Mouse (Mus musculus): ENCODE data around the gene Mfap1b. TPM values are rescaled to one million over a fixed set of nuclear protein-coding genes. Genes with fewer than 3 reads are reported as not detected.

Mfap1b gene
- polyA plus RNA-seq, 1 experiment from 2014 or later, result 53.7 TPM

DNA sequence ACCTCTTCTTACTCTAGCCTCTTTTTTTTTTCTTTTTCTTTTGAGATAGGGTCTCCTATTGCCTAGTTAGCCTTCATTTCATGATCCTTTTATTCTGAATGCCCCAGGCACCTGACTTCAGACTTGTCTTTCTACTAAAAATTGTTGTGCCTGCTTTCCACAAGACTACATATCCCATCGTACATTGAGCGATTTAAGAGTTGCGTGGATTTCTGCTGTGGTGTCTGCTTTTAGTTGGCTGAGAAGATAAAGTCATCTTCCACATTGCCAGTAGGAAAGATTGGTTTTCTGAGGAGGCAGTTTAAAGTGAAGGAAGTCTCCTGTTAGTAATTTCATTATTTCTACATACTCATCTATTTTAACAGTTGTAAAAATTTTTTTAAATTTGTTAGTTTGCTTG, 58.3 kb downstream of the Mfap1b start:
- no peak for ATAC-seq (replicated peaks; ENCODE audit: low FRiP score)
- no peaks in the 10 kb centered on the region for H3K9me3 ChIP-seq (replicated peaks)
- WGBS, result 81% methylated on average over 3 of the region's 3 CpGs
- H3K27ac ChIP-seq, result no peak overlapping the region
- peak overlapping the region; percentile 64 for H3K4me2 ChIP-seq
- no peaks in the 10 kb centered on the region for H3K27me3 ChIP-seq
- peak overlapping the region; percentile 98 for H3K9ac ChIP-seq
- peak overlapping the region; percentile 96 for H3K4me3 ChIP-seq (replicated peaks)
- peaks cover 37% of the 10 kb centered on the region for H3K36me3 ChIP-seq
- H3K4me1 ChIP-seq, result peaks cover 30% of the 10 kb centered on the region

DNA sequence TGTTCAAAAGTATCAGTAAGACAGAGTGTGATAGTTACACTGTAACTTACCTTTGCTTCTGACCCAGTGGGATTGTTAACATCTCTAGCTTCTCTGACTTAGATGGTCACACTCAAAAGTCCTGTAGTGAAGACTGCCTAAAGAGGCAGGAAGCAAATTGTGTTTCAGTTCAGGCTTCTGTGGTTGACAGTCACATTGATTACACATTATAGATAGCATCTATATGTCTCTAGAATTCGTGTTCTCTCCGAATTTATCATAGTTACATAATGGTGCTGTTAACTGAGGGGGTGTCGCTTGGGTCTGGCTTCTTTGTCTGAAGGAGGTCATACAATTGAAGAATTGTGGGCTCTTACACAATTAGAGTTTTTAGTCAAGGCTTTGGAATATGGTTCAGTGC, 58.8 kb downstream of the Mfap1b start:
- no peaks in the 10 kb centered on the region for H3K9me3 ChIP-seq (replicated peaks)
- H3K4me1 ChIP-seq, result peaks cover 30% of the 10 kb centered on the region
- ATAC-seq (replicated peaks; ENCODE audit: low FRiP score), result no peak
- peak overlapping the region; percentile 96 for H3K4me3 ChIP-seq (replicated peaks)
- H3K4me2 ChIP-seq, result peak overlapping the region; percentile 64
- peak overlapping the region; percentile 98 for H3K9ac ChIP-seq
- H3K36me3 ChIP-seq, result peaks cover 34% of the 10 kb centered on the region
- 49% methylated on average over 3 of the region's 3 CpGs for WGBS
- no peak overlapping the region for H3K27ac ChIP-seq
- H3K27me3 ChIP-seq, result no peaks in the 10 kb centered on the region

DNA sequence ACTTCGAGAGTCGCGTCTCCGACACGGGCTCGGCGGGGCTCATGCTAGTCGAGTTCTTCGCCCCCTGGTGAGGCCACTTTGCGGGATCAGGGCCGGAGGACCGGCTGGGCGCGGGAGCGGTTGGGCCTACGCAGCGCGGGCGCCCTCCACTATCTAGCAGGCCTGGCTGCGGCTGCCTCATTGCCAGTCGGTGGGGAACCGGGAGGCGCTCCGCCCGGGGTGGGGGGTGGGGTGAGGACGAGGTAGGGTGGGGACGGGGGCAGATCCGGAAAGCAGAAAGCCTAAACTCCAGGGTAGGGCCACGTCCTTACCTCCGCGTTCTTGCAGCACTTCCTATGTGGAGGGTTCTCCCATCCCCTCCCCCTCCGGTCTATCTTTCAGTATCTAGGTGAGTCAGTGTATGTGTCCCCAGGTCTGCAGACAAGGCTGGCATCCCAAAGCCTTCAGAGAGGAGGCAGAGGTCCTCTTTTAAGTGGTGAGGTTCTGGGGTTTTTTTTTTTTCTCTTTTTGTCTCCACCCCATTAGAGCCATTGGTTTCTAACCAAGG, 59.7 kb downstream of the Mfap1b start:
- Histone ChIP-seq H3K9ac (peak overlapping the region; percentile 98), H3K9me3 (replicated peaks) (no peaks in the 10 kb centered on the region), H3K4me3 (replicated peaks) (peak overlapping the region; percentile 96), H3K27me3 (no peaks in the 10 kb centered on the region), H3K4me1 (peaks cover 30% of the 10 kb centered on the region), H3K4me2 (peak overlapping the region; percentile 64), H3K27ac (peak overlapping the region; percentile 98), H3K36me3 (peaks cover 28% of the 10 kb centered on the region)
- peak; percentile 67 for ATAC-seq (replicated peaks; ENCODE audit: low FRiP score)
- WGBS, result under 1% methylated on average over 32 of the region's 32 CpGs

DNA sequence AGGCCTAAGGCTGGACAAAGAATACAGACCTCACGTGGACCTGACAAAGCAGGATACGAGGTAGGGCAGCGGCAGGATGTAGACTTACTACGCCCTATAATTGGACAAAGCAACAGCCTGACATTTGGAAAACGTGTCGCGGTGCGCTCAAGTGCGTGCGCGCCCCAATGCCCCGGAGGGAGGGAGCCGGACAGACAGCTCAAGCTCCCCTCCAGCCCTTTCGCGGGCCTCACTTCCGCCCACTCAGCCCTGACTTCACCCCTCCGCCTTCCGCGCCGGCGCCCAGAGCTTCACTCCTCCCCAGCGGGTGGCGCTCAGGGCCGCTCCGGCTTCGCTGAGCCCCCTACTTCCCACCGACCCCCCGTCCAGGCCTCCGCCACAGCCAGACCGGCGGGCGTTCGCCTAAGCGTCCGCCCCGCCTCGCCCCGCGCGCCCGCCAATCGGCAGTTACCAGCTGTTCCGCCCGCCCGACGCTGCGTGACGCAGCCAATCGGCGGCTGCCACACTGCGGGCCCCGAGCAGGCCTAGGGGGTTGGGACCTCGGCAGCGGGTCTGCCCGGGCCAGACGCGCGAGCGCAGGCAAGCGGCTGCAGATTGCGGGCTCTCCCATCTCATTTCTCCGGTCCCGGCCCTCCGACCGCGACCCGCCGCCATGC, 60.4 kb downstream of the Mfap1b start, which contains the start of the genes Pdia3 and Catsper2:
TSS of gene Pdia3 (plus strand) at position 389 of the 656 bp plus-strand sequence.
TSS of gene Catsper2 (minus strand) at position 406 of the 656 bp plus-strand sequence.
- ATAC-seq (replicated peaks; ENCODE audit: low FRiP score), result peak; percentile 99
- peak within 1 kb of the TSS; percentile 68 for H3K4me2 ChIP-seq
- peak within 1 kb of the TSS; percentile 98 for H3K27ac ChIP-seq

DNA sequence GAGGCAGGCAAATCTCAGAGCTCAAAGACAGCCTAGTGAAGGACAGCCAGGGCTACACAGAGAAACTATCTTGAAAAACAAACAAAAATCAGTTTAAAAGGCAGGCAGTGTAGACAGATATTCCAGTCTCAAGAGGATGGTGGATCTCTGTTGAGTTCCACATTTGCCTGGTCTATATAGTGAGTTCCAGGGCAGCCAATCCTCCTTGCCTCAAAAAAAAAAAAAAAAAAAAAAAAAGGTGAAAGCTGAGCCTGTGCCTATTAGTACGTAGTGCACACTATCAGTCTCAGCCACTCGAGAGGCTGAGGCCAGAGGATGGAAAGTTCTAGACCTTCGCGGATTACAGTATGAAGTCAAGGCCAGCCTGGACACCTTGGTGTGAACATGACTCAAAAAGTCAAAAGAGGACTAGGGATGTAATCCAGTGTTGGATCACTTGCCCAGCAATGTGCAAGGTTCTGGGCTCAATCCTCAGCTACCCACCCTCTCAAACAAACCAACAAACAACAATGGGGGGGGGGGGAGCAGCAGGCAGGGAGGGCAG, 61.0 kb downstream of the Mfap1b start:
- WGBS, result 10% methylated on average over 4 of the region's 4 CpGs
- peak overlapping the region; percentile 63 for H3K9ac ChIP-seq
- peak overlapping the region; percentile 98 for H3K27ac ChIP-seq
- peak overlapping the region; percentile 68 for H3K4me2 ChIP-seq
- H3K4me3 ChIP-seq (replicated peaks), result peak overlapping the region; percentile 96
- no peaks in the 10 kb centered on the region for H3K9me3 ChIP-seq (replicated peaks)
- 0 out of 2 replicates have a peak, but pooled peaks have one; percentile 0 for ATAC-seq (replicated peaks; ENCODE audit: low FRiP score)
- H3K27me3 ChIP-seq, result no peaks in the 10 kb centered on the region
- H3K4me1 ChIP-seq, result peaks cover 30% of the 10 kb centered on the region
- H3K36me3 ChIP-seq, result peaks cover 15% of the 10 kb centered on the region

More for the DNA sequence above, 60.4 kb downstream of the Mfap1b start, which contains the start of the genes Pdia3 and Catsper2:
- H3K9ac ChIP-seq, result peak within 1 kb of the TSS; percentile 98
- peaks cover 21% of the 10 kb centered on the region for H3K36me3 ChIP-seq
- peaks cover 30% of the 10 kb centered on the region for H3K4me1 ChIP-seq
- H3K27me3 ChIP-seq, result no peaks in the 10 kb centered on the region
- peak within 1 kb of the TSS; percentile 96 for H3K4me3 ChIP-seq (replicated peaks)
- WGBS, result under 1% methylated on average over 67 of the region's 68 CpGs
- no peaks in the 10 kb centered on the region for H3K9me3 ChIP-seq (replicated peaks)

Small RNAs within 50 kb of the gene (microRNA-seq; reads per million reads assigned to microRNA genes)
- gene Gm22953, result not detected

Other genes with a start within 250 kb of the Mfap1b start
- gene Trp53bp1, start 202.7 kb downstream of the Mfap1b start, polyA plus RNA-seq (2015; fragmentation: Nextera tagmentation; extraction: Ambion mirVana), result 72.9 and 73.7 TPM in 2 replicates
- 3.1 and 3.2 TPM in 2 replicates for gene Map1a, start 184.5 kb downstream of the Mfap1b start, polyA plus RNA-seq (2015; fragmentation: Nextera tagmentation; extraction: Ambion mirVana)
- 12.6 and 14.5 TPM in 2 replicates for gene Ppip5k1, start 118.7 kb downstream of the Mfap1b start, polyA plus RNA-seq (2015; fragmentation: Nextera tagmentation; extraction: Ambion mirVana)
- 16.9 and 22.4 TPM in 2 replicates for gene Ckmt1, start 116.4 kb downstream of the Mfap1b start, polyA plus RNA-seq (2015; fragmentation: Nextera tagmentation; extraction: Ambion mirVana)
- gene Strc, start 86.9 kb downstream of the Mfap1b start, polyA plus RNA-seq (2015; fragmentation: Nextera tagmentation; extraction: Ambion mirVana), result not detected in 2 replicates
- 811 and 867 TPM in 2 replicates for gene Pdia3, start 60.3 kb downstream of the Mfap1b start, polyA plus RNA-seq (2015; fragmentation: Nextera tagmentation; extraction: Ambion mirVana)
- 1.8 and 2.7 TPM in 2 replicates for gene Catsper2, start 60.3 kb downstream of the Mfap1b start, polyA plus RNA-seq (2015; fragmentation: Nextera tagmentation; extraction: Ambion mirVana)
- 11.2 and 12.9 TPM in 2 replicates for gene Ell3, start 29.8 kb downstream of the Mfap1b start, polyA plus RNA-seq (2015; fragmentation: Nextera tagmentation; extraction: Ambion mirVana)
- 482 and 510 TPM in 2 replicates for gene Serf2, start 24.9 kb downstream of the Mfap1b start, polyA plus RNA-seq (2015; fragmentation: Nextera tagmentation; extraction: Ambion mirVana)
- gene Hypk, start 20.8 kb downstream of the Mfap1b start, polyA plus RNA-seq (2015; fragmentation: Nextera tagmentation; extraction: Ambion mirVana), result 119 and 120 TPM in 2 replicates
- gene Serinc4, start 17.3 kb downstream of the Mfap1b start, polyA plus RNA-seq (2015; fragmentation: Nextera tagmentation; extraction: Ambion mirVana), result 0.06 and 0.10 TPM in 2 replicates
- gene Mfap1a, start 32.6 kb upstream of the Mfap1b start, polyA plus RNA-seq (2015; fragmentation: Nextera tagmentation; extraction: Ambion mirVana), result 28.2 and 29.4 TPM in 2 replicates
- gene Wdr76, start 32.7 kb upstream of the Mfap1b start, polyA plus RNA-seq (2015; fragmentation: Nextera tagmentation; extraction: Ambion mirVana), result 9.3 and 9.7 TPM in 2 replicates

Measured in kidney, embryonic 15.5 days (tissue).